Mouse (Mus musculus) limb, embryonic 10.5 days (tissue): Measurements from ENCODE around the gene Etnk2. TPM values are rescaled to one million over a fixed set of nuclear protein-coding genes. Genes with fewer than 3 reads are reported as not detected.

ENCODE experiments used
- DNase-seq: peaks from one replicate; pipeline ENCODE4 v3.0.0-alpha.2; 2017; ENCODE audit warnings: low spot score
- H3K27ac ChIP-seq: fragments of 300-500 bp; sonication (generic); 2 replicates; pipeline ENCODE4 v1.5.1; 2016; ENCODE audit warnings: mild to moderate bottlenecking
- H3K27me3 ChIP-seq: fragments of 300-500 bp; sonication (generic); 2 replicates; pipeline ENCODE4 v1.6.1; 2016; ENCODE audit warnings: low read depth, mild to moderate bottlenecking; ENCODE audit not compliant: poor library complexity, severe bottlenecking
- H3K36me3 ChIP-seq: fragments of 300-500 bp; sonication (generic); 2 replicates; pipeline ENCODE4 v1.6.1; 2016; ENCODE audit warnings: mild to moderate bottlenecking, moderate library complexity
- H3K4me1 ChIP-seq: fragments of 300-500 bp; sonication (generic); 2 replicates; pipeline ENCODE4 v1.6.1; 2016
- H3K4me3 ChIP-seq: fragments of 300-500 bp; sonication (generic); 2 replicates; pipeline ENCODE4 v1.5.1; 2016; ENCODE audit warnings: mild to moderate bottlenecking, moderate library complexity
- H3K9me3 ChIP-seq: fragments of 300-500 bp; sonication (generic); replicated peaks from 2 replicates; pipeline ENCODE4 v1.6.1; 2016; ENCODE audit warnings: mild to moderate bottlenecking
- WGBS: fragments of 180-500 bp; shearing (Covaris S2); methylation state at CpG from one replicate; pipeline ENCODE4 v1.1.7; 2016; 5-methylcytosine and 5-hydroxymethylcytosine counted together
- polyA plus RNA-seq: library from polyadenylated mRNA; unstranded; fragments of >200 nt; fragmentation: Nextera tagmentation; extraction: Ambion mirVana; gene quantifications from 2 replicates; pipeline ENCODE4 v1.2.1, GENCODE M21; 2016

Etnk2 gene
- polyA plus RNA-seq, 1 experiment from 2014 or later, result 2.0 TPM

GRCm38 (mm10) chr1:133424547-133425140 lies 61.3 kb downstream of the Etnk2 start:
- H3K27ac ChIP-seq, result peak overlapping the region; percentile 94
- peak overlapping the region; percentile 85 for H3K4me3 ChIP-seq
- 65% methylated on average over 4 of the region's 4 CpGs for WGBS
- H3K36me3 ChIP-seq, result no peaks in the 10 kb centered on the region
- no peaks in the 10 kb centered on the region for H3K27me3 ChIP-seq
- no peak for DNase-seq
- H3K4me1 ChIP-seq, result peaks cover 44% of the 10 kb centered on the region
- H3K9me3 ChIP-seq, result no peaks in the 10 kb centered on the region

Other genes starting within 250 kb of the Etnk2 start
- 52.3 and 52.7 TPM in 2 replicates for gene Ppp1r15b, start 232.4 kb upstream of the Etnk2 start, polyA plus RNA-seq
- gene Plekha6, start 199.4 kb upstream of the Etnk2 start, polyA plus RNA-seq, result 1.4 and 2.3 TPM in 2 replicates
- not detected in 2 replicates for gene Golt1a, start 53.8 kb upstream of the Etnk2 start, polyA plus RNA-seq
- not detected in 2 replicates for gene Kiss1, start 41.7 kb upstream of the Etnk2 start, polyA plus RNA-seq
- gene Ren1, start 13.1 kb upstream of the Etnk2 start, polyA plus RNA-seq, result 0.09 TPM in 1 of 2 replicates, not detected in the other
- 10.3 and 12.9 TPM in 2 replicates for gene Sox13, start 60.8 kb downstream of the Etnk2 start, polyA plus RNA-seq
- 928 and 985 TPM in 2 replicates for gene Snrpe, start 246.7 kb downstream of the Etnk2 start, polyA plus RNA-seq